Mouse (Mus musculus): Measurements from ENCODE around the gene Jmjd1c.

Gene Jmjd1c

DNA sequence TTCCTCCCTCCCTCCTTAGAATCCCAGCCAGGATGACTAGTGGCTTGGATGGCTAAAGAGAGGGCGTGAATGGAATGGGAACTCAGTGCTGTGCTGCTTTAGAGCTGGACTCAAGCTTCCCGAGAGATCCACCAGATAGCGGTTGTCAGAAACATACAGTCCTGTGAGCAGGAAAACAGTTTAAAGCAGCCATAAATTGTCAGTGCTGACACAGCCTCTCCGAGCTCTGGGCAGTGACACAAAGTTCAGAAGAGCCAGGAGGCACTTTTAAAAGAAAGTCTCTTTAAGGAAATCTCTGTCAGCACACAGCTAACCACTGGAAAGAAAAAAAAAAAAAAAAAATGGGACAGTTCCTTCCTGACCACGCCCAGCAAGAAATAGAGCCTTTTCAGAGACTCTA is 156.4 kb downstream of the Jmjd1c start:
- no peak for DNase-seq

DNA sequence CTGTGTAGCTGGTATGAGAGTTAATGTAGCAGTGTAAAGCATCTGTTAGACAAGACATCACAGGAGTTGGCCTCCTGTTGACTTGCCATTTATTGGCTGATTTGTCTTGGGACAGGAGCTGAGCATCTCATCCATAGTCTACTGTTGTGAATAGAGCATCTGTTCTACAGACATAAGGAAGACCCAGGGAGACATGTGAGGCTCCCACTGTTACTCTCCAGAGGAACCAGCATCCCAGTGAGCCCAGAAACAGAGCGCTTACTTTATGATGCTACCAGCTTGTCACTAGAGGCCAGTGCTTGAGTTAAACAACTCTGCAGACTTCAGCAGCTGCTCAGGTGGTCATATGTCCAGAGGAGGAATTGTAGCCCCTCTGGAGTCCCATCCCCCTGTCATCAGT is 157.2 kb downstream of the Jmjd1c start:
- no peak for DNase-seq

GRCm38 (mm10) chr10:67264852-67265251 is 168.9 kb downstream of the Jmjd1c start:
- DNase-seq = no peak

DNA sequence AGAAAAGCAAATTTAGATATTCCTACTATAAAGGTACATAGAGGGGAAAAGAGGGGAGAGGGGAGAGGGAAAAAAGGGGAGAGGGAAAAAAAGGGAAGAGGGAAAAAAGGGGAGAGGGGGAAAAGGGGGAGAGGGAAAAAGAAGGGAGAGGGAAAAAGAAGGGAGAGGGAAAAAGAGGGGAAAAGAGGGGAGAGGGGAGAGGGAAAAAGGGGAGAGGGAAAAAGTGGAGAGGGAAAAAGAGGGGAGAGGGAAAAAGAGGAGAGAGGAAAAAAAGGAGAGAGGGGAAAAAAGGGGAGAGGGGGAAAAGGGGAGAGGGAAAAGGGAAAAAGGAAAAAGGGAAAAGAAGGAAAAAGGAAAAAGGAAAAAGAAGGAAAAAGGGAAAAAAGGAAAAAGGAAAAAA is 180.0 kb downstream of the Jmjd1c start:
- DNase-seq = no peak

DNA sequence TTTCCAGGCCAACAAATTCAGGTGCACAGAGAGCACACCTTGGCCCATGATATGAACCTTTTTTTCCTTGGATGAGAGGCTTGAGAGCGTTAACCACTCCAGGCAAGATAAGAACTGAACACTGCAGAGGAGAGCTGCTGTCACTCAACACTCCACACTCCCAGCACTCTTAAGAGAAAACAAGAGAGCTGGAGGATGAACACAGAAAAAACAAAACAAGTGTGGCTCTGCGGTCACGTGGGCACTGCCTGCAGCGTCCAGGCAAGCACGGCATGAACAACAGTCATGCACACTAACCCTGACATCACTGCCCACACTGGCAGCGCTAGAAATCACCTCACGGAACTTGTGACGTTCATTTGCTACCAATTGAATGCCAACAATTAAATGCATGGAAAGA is 185.9 kb downstream of the Jmjd1c start:
- DNase-seq = no peak

- DNase-seq = no peak
Observed at GRCm38 (mm10) chr10:67282531-67282930, 186.6 kb downstream of the Jmjd1c start.

GRCm38 (mm10) chr10:67283516-67283915 is 187.6 kb downstream of the Jmjd1c start:
- no peak for DNase-seq

GRCm38 (mm10) chr10:67284311-67284710 is 188.4 kb downstream of the Jmjd1c start:
- DNase-seq = no peak

GRCm38 (mm10) chr10:67284761-67285175 is 188.8 kb downstream of the Jmjd1c start:
- no peak for DNase-seq

- DNase-seq = peak; percentile 85
Observed at GRCm38 (mm10) chr10:67285176-67285814, 189.4 kb downstream of the Jmjd1c start, which contains the start of gene Nrbf2. TSS of gene Nrbf2 (minus strand) at chr10:67285305.

GRCm38 (mm10) chr10:67287877-67288276 is 192.0 kb downstream of the Jmjd1c start:
- DNase-seq = peak; percentile 38

DNA sequence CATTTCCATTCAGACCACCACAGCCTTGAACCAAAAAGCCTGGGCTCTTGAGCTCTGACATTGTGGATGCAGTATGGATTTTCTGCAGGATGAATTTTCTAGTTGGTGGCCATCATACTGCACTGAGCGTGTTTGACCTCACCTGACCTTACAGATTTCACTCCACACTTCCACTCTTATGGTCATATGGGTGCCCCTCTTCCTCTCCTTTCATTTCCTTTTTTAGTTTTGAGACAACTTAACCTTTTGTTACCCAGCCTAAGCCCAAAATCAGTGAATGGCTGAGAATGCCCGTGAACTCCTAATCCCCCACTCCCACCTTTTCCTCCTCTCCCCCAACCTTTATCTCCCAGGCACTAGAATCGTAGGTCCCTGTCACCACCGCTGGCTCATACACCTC is 194.7 kb downstream of the Jmjd1c start:
- DNase-seq = no peak

DNA sequence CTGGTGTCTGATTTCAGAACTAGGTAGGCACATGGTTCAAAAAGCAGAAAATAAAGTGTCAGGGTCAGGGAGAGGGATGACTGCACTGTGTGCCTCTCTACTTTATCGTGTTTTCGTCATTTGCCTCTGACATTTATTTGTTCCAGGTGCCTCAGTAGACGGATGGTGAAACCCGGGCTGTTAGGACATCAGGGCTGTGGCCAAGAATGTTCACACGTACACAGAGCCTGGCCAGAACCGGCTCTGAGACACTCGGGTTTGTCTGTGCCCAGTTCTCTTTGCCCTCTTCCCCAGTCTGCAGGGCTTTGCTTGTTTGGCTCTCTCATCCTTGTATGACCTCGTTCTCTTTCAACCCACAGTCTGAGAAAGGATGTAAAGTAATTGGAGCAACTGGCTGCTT is 195.2 kb downstream of the Jmjd1c start:
- DNase-seq = no peak

GRCm38 (mm10) chr10:67295331-67295730 is 199.4 kb downstream of the Jmjd1c start:
- DNase-seq = no peak

- DNase-seq = no peak
Observed at GRCm38 (mm10) chr10:67295938-67296466, 200.1 kb downstream of the Jmjd1c start.

GRCm38 (mm10) chr10:67296482-67297152 is 200.7 kb downstream of the Jmjd1c start:
- no peak for DNase-seq

- DNase-seq = no peak
Observed at GRCm38 (mm10) chr10:67297175-67297855, 201.4 kb downstream of the Jmjd1c start.

DNA sequence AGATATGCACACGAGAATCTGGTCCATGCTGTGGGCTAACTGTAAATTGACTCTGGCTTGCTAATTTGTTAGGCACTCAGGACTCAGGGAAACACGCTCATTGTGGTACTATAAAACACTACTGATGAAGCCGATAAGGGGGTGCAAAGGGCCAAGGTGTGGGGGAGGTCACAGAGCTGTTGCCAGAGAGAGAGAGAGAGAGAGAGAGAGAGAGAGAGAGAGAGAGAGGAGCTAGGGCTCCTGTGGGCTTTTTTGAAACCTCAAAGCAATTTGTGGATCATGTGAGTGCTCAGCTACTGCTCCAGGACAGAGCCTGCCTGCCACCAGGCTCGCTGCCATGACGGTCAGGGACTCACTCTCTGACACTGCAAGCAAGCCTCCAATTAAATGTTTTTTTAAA is 202.9 kb downstream of the Jmjd1c start:
- no peak for DNase-seq

GRCm38 (mm10) chr10:67299285-67299684 is 203.4 kb downstream of the Jmjd1c start:
- no peak for DNase-seq

DNA sequence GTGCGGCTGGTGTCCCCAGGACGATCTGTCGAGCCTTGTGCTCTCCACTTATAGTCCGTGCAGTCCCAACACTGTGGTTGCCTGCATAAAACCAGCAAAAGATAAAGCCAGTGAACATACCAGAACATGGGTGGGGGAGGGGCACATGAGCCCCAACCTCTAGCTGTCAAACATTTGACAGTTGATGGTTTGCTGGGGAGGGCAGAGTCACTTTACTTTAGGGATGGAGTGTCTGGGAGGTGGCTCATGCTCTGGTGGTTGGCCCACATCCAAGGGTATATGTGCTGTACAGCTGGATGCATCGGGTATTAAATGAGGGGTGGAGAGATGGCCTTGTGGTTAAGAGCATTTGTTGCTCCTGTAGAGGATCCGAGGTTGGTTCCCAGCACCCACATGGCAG is 205.1 kb downstream of the Jmjd1c start:
- DNase-seq = no peak

DNA sequence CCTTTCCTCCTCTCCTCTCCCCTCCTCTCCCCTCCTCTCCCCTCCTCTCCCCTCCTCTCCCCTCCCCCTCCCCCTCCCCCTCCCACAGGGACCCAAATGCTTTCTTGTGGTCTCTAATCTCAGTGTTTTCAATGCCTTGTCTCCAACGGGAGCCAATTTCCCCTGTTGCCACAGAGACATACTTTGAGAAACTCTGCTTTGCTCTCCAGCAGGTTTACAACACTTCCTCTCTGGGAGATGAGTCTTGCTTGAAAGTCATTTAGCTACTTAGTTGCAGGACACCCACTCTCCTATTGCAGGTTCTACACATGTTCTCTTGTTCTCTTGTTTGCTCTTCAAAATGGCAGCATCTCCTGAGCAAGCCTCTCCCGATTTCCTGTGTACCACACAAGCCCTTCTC is 206.4 kb downstream of the Jmjd1c start:
- no peak for DNase-seq
